Mouse (Mus musculus): Measurements from ENCODE around the gene Il10ra. TPM values are rescaled to one million over a fixed set of nuclear protein-coding genes. Genes with fewer than 3 reads are reported as not detected.

The Il10ra gene
- polyA plus RNA-seq, 1 experiment = 0.01 TPM

- Histone ChIP-seq H3K9me3 (ENCODE audit: control insufficient read depth, low read length) (no peaks in the 10 kb centered on the region), H3K36me3 (ENCODE audit: control insufficient read depth) (no peaks in the 10 kb centered on the region), H3K4me1 (ENCODE audit: control insufficient read depth) (no peaks in the 10 kb centered on the region), H3K4me3 (replicated peaks) (no peak overlapping the region), H3K27me3 (ENCODE audit: control insufficient read depth) (no peaks in the 10 kb centered on the region)
- TF ChIP-seq TAL1 (IDR thresholded peaks at IDR 0.05; ENCODE audit: low read length) (no peak), GATA1 (IDR thresholded peaks at IDR 0.05; ENCODE audit: low read length) (no peak)
These were observed 17.0 kb downstream of the Il10ra start for GRCm38 (mm10) chr9:45251990-45252389.

GRCm38 (mm10) chr9:45251281-45251680, 17.7 kb downstream of the Il10ra start:
- no peaks in the 10 kb centered on the region for H3K27me3 ChIP-seq (ENCODE audit: control insufficient read depth)
- no peaks in the 10 kb centered on the region for H3K36me3 ChIP-seq (ENCODE audit: control insufficient read depth)
- H3K4me1 ChIP-seq (ENCODE audit: control insufficient read depth) = no peaks in the 10 kb centered on the region
- TF ChIP-seq TAL1 (IDR thresholded peaks at IDR 0.05; ENCODE audit: low read length) (no peak), GATA1 (IDR thresholded peaks at IDR 0.05; ENCODE audit: low read length) (no peak)
- no peaks in the 10 kb centered on the region for H3K9me3 ChIP-seq (ENCODE audit: control insufficient read depth, low read length)
- no peak overlapping the region for H3K4me3 ChIP-seq (replicated peaks)

- no peak overlapping the region for H3K4me3 ChIP-seq (replicated peaks)
- H3K36me3 ChIP-seq (ENCODE audit: control insufficient read depth) = no peaks in the 10 kb centered on the region
- H3K27me3 ChIP-seq (ENCODE audit: control insufficient read depth) = no peaks in the 10 kb centered on the region
- H3K9me3 ChIP-seq (ENCODE audit: control insufficient read depth, low read length) = no peaks in the 10 kb centered on the region
- no peaks in the 10 kb centered on the region for H3K4me1 ChIP-seq (ENCODE audit: control insufficient read depth)
- no peak for TF ChIP-seq TAL1 (IDR thresholded peaks at IDR 0.05; ENCODE audit: low read length)
- no peak for TF ChIP-seq GATA1 (IDR thresholded peaks at IDR 0.05; ENCODE audit: low read length)
These were observed 18.6 kb downstream of the Il10ra start for GRCm38 (mm10) chr9:45250306-45250705.

- TF ChIP-seq GATA1 (IDR thresholded peaks at IDR 0.05; ENCODE audit: low read length) (no peak), TAL1 (IDR thresholded peaks at IDR 0.05; ENCODE audit: low read length) (no peak)
- Histone ChIP-seq H3K4me1 (ENCODE audit: control insufficient read depth) (no peaks in the 10 kb centered on the region), H3K4me3 (replicated peaks) (no peak overlapping the region), H3K27me3 (ENCODE audit: control insufficient read depth) (no peaks in the 10 kb centered on the region), H3K36me3 (ENCODE audit: control insufficient read depth) (no peaks in the 10 kb centered on the region), H3K9me3 (ENCODE audit: control insufficient read depth, low read length) (no peaks in the 10 kb centered on the region)
These were observed 21.4 kb downstream of the Il10ra start for GRCm38 (mm10) chr9:45247536-45247935.

- no peaks in the 10 kb centered on the region for H3K9me3 ChIP-seq (ENCODE audit: control insufficient read depth, low read length)
- H3K4me3 ChIP-seq (replicated peaks) = no peak overlapping the region
- no peaks in the 10 kb centered on the region for H3K36me3 ChIP-seq (ENCODE audit: control insufficient read depth)
- H3K27me3 ChIP-seq (ENCODE audit: control insufficient read depth) = no peaks in the 10 kb centered on the region; the same call in 1 of the 2 replicates
- TF ChIP-seq TAL1 (IDR thresholded peaks at IDR 0.05; ENCODE audit: low read length) (no peak), GATA1 (IDR thresholded peaks at IDR 0.05; ENCODE audit: low read length) (no peak)
- H3K4me1 ChIP-seq (ENCODE audit: control insufficient read depth) = no peaks in the 10 kb centered on the region
These were observed 22.9 kb downstream of the Il10ra start for GRCm38 (mm10) chr9:45246060-45246459.

- H3K4me1 ChIP-seq (ENCODE audit: control insufficient read depth) = no peaks in the 10 kb centered on the region
These were observed 23.5 kb downstream of the Il10ra start for GRCm38 (mm10) chr9:45245432-45245831.

GRCm38 (mm10) chr9:45241397-45241796, 27.6 kb downstream of the Il10ra start:
- TF ChIP-seq TAL1 (IDR thresholded peaks at IDR 0.05; ENCODE audit: low read length) (no peak), GATA1 (IDR thresholded peaks at IDR 0.05; ENCODE audit: low read length) (no peak)
- Histone ChIP-seq H3K4me1 (ENCODE audit: control insufficient read depth) (no peaks in the 10 kb centered on the region), H3K4me3 (replicated peaks) (no peak overlapping the region), H3K9me3 (ENCODE audit: control insufficient read depth, low read length) (no peaks in the 10 kb centered on the region), H3K36me3 (ENCODE audit: control insufficient read depth) (no peaks in the 10 kb centered on the region), H3K27me3 (ENCODE audit: control insufficient read depth) (no peaks in the 10 kb centered on the region; the same call in 1 of the 2 replicates)

More at GRCm38 (mm10) chr9:45245432-45245831, 23.5 kb downstream of the Il10ra start:
- no peaks in the 10 kb centered on the region for H3K9me3 ChIP-seq (ENCODE audit: control insufficient read depth, low read length)
- TF ChIP-seq TAL1 (IDR thresholded peaks at IDR 0.05; ENCODE audit: low read length) (no peak), GATA1 (IDR thresholded peaks at IDR 0.05; ENCODE audit: low read length) (no peak)
- no peak overlapping the region for H3K4me3 ChIP-seq (replicated peaks)
- H3K27me3 ChIP-seq (ENCODE audit: control insufficient read depth) = no peaks in the 10 kb centered on the region; the same call in 1 of the 2 replicates
- H3K36me3 ChIP-seq (ENCODE audit: control insufficient read depth) = no peaks in the 10 kb centered on the region

GRCm38 (mm10) chr9:45236744-45237143, 32.2 kb downstream of the Il10ra start:
- Histone ChIP-seq H3K4me3 (replicated peaks) (no peak overlapping the region), H3K36me3 (ENCODE audit: control insufficient read depth) (no peaks in the 10 kb centered on the region), H3K4me1 (ENCODE audit: control insufficient read depth) (no peaks in the 10 kb centered on the region), H3K9me3 (ENCODE audit: control insufficient read depth, low read length) (no peaks in the 10 kb centered on the region), H3K27me3 (ENCODE audit: control insufficient read depth) (no peaks in the 10 kb centered on the region; the same call in 1 of the 2 replicates)
- TF ChIP-seq TAL1 (IDR thresholded peaks at IDR 0.05; ENCODE audit: low read length) (no peak), GATA1 (IDR thresholded peaks at IDR 0.05; ENCODE audit: low read length) (no peak)

- H3K27me3 ChIP-seq (ENCODE audit: control insufficient read depth) = no peaks in the 10 kb centered on the region
- no peaks in the 10 kb centered on the region for H3K4me1 ChIP-seq (ENCODE audit: control insufficient read depth)
- no peaks in the 10 kb centered on the region for H3K36me3 ChIP-seq (ENCODE audit: control insufficient read depth)
- no peak for TF ChIP-seq GATA1 (IDR thresholded peaks at IDR 0.05; ENCODE audit: low read length)
- no peak for TF ChIP-seq TAL1 (IDR thresholded peaks at IDR 0.05; ENCODE audit: low read length)
- H3K4me3 ChIP-seq (replicated peaks) = no peak overlapping the region
- H3K9me3 ChIP-seq (ENCODE audit: control insufficient read depth, low read length) = no peaks in the 10 kb centered on the region
These were observed 33.2 kb downstream of the Il10ra start for GRCm38 (mm10) chr9:45235668-45236227.

GRCm38 (mm10) chr9:45229359-45229758, 39.6 kb downstream of the Il10ra start:
- no peak overlapping the region for H3K4me3 ChIP-seq (replicated peaks)
- TF ChIP-seq GATA1 (IDR thresholded peaks at IDR 0.05; ENCODE audit: low read length) (no peak), TAL1 (IDR thresholded peaks at IDR 0.05; ENCODE audit: low read length) (no peak)
- no peaks in the 10 kb centered on the region for H3K4me1 ChIP-seq (ENCODE audit: control insufficient read depth)
- H3K36me3 ChIP-seq (ENCODE audit: control insufficient read depth) = no peaks in the 10 kb centered on the region
- no peaks in the 10 kb centered on the region for H3K9me3 ChIP-seq (ENCODE audit: control insufficient read depth, low read length)
- H3K27me3 ChIP-seq (ENCODE audit: control insufficient read depth) = no peaks in the 10 kb centered on the region
